Mouse (Mus musculus) myocyte (in vitro differentiated cells): ENCODE measurements around the gene Eml1. TPM values are rescaled to one million over a fixed set of nuclear protein-coding genes. Genes with fewer than 3 reads are reported as not detected.

ENCODE experiments used
- H3K27me3 ChIP-seq: one replicate; pipeline ENCODE4 v1.6.1; 2011; ENCODE audit not compliant: control insufficient read depth, insufficient read depth, insufficient read length
- H3K36me3 ChIP-seq: one replicate; pipeline ENCODE4 v1.6.1; 2011; ENCODE audit not compliant: control insufficient read depth, insufficient read depth
- H3K4me2 ChIP-seq: one replicate; pipeline ENCODE4 v1.6.1; 2011; ENCODE audit warnings: low read depth, control low read depth
- H3K4me3 ChIP-seq: one replicate; pipeline ENCODE4 v1.5.1; 2011; ENCODE audit warnings: mild to moderate bottlenecking, control low read depth, moderate library complexity
- H3K79me2 ChIP-seq: one replicate; pipeline ENCODE4 v1.6.1; 2011; ENCODE audit not compliant: control insufficient read depth, insufficient read depth
- H3ac ChIP-seq: one replicate; pipeline ENCODE4 v1.6.1; 2011; ENCODE audit not compliant: control insufficient read depth, insufficient read length
- CEBPB ChIP-seq: IDR thresholded peaks from 2 replicates; pipeline ENCODE4 v1.6.1; 2011; ENCODE audit warnings: mild to moderate bottlenecking, moderate library complexity; ENCODE audit not compliant: poor library complexity, insufficient read depth, severe bottlenecking
- E2F4 ChIP-seq: IDR thresholded peaks from one replicate; pipeline ENCODE4 v1.6.1; 2011; ENCODE audit warnings: mild to moderate bottlenecking, control low read depth, moderate library complexity; ENCODE audit not compliant: insufficient read depth
- MAX ChIP-seq: IDR thresholded peaks from one replicate; pipeline ENCODE4 v1.6.1; 2011; ENCODE audit warnings: low read depth, mild to moderate bottlenecking, control low read depth
- MYOD1 ChIP-seq, 3 experiments: IDR thresholded peaks; one replicate each; pipeline ENCODE4 v1.6.1; 2011; ENCODE audit warnings: control low read depth in 2 of 3, low read depth in 2 of 3, mild to moderate bottlenecking in 2 of 3, moderate library complexity in 1 of 3; ENCODE audit not compliant: insufficient read length in 2 of 3, control insufficient read depth in 1 of 3
- MYOG ChIP-seq, 3 experiments: IDR thresholded peaks; one replicate each; pipeline ENCODE4 v1.6.1; 2011; ENCODE audit warnings: control low read depth in 2 of 3, low read depth in 2 of 3, mild to moderate bottlenecking in 2 of 3; ENCODE audit not compliant: insufficient read length in 2 of 3, control insufficient read depth in 1 of 3, insufficient read depth in 1 of 3
- POLR2A ChIP-seq: IDR thresholded peaks from one replicate; pipeline ENCODE4 v1.6.1; 2011; ENCODE audit warnings: low read depth, mild to moderate bottlenecking, control low read depth, moderate library complexity; ENCODE audit not compliant: insufficient read length
- POLR2AphosphoS2 ChIP-seq: IDR thresholded peaks from one replicate; pipeline ENCODE4 v1.6.1; 2011; ENCODE audit warnings: low read depth, control low read depth; ENCODE audit not compliant: insufficient read length
- REST ChIP-seq: IDR thresholded peaks from one replicate; pipeline ENCODE4 v1.6.1; 2011; ENCODE audit warnings: mild to moderate bottlenecking, control low read depth, moderate library complexity; ENCODE audit not compliant: insufficient read depth, insufficient read length
- SRF ChIP-seq: IDR thresholded peaks from one replicate; pipeline ENCODE4 v1.6.1; 2011; ENCODE audit warnings: low read depth; ENCODE audit not compliant: control insufficient read depth, insufficient read length
- TCF12 ChIP-seq: IDR thresholded peaks from one replicate; pipeline ENCODE4 v1.6.1; 2011; ENCODE audit warnings: mild to moderate bottlenecking, control low read depth; ENCODE audit not compliant: poor library complexity, insufficient read depth, severe bottlenecking
- TCF3 ChIP-seq: IDR thresholded peaks from one replicate; pipeline ENCODE4 v1.6.1; 2011; ENCODE audit warnings: low read depth, control low read depth; ENCODE audit not compliant: insufficient read length
- USF1 ChIP-seq: IDR thresholded peaks from one replicate; pipeline ENCODE4 v1.6.1; 2011; ENCODE audit warnings: low read depth, mild to moderate bottlenecking, control low read depth, moderate library complexity
- polyA plus RNA-seq: library from polyadenylated mRNA; unstranded; fragments of >200 nt; fragmentation: generic; extraction: Trizol; gene quantifications from one replicate; pipeline ENCODE4 v1.2.1, GENCODE M21; 2012; ENCODE audit warnings: missing spikeins

Eml1 gene
- polyA plus RNA-seq, 1 experiment: 33.4 TPM

GRCm38 (mm10) chr12:108403957-108404356, 33.2 kb downstream of the Eml1 start:
- Histone ChIP-seq H3K27me3 (no peaks in the 10 kb centered on the region), H3ac (no peak overlapping the region), H3K4me3 (no peak overlapping the region), H3K36me3 (no peaks in the 10 kb centered on the region), H3K4me2 (no peak overlapping the region), H3K79me2 (no peaks in the 10 kb centered on the region)
- TF ChIP-seq POLR2A: no peak
- TF ChIP-seq CEBPB: peak; percentile 36; the same call in 1 of the 2 replicates
- TF ChIP-seq POLR2AphosphoS2: no peak
- TF ChIP-seq REST: no peak

- Histone ChIP-seq H3K4me2 (peak overlapping the region; percentile 5), H3ac (no peak overlapping the region), H3K79me2 (no peaks in the 10 kb centered on the region), H3K27me3 (no peaks in the 10 kb centered on the region), H3K4me3 (no peak overlapping the region), H3K36me3 (no peaks in the 10 kb centered on the region)
- peak; percentile 66 for TF ChIP-seq TCF12
- no peak for TF ChIP-seq POLR2AphosphoS2
- TF ChIP-seq MAX: no peak
- TF ChIP-seq TCF3: peak; percentile 55
- peak in 2 of 3 experiments; percentile 46 to 59 for TF ChIP-seq MYOG (IDR thresholded peaks at IDR 0.05; ENCODE audit: control insufficient read depth in 1 of 3, insufficient read depth in 1 of 3, insufficient read length in 2 of 3, low read depth in 2 of 3)
- TF ChIP-seq E2F4: no peak
- TF ChIP-seq REST: no peak
- no peak for TF ChIP-seq SRF
- TF ChIP-seq POLR2A: no peak
- TF ChIP-seq MYOD1 (IDR thresholded peaks at IDR 0.05; ENCODE audit: control insufficient read depth in 1 of 3, insufficient read length in 2 of 3, low read depth in 2 of 3): peak; percentile 88 to 97 (median 96)
Observed at GRCm38 (mm10) chr12:108409100-108409499, 38.3 kb downstream of the Eml1 start.

- no peak overlapping the region for H3ac ChIP-seq
- H3K36me3 ChIP-seq: no peaks in the 10 kb centered on the region
- no peak for TF ChIP-seq POLR2AphosphoS2
- TF ChIP-seq MYOD1 (IDR thresholded peaks at IDR 0.05; ENCODE audit: control insufficient read depth in 1 of 3, insufficient read length in 2 of 3, low read depth in 2 of 3): no peak
- no peak for TF ChIP-seq SRF
- no peak overlapping the region for H3K4me2 ChIP-seq
- no peak overlapping the region for H3K4me3 ChIP-seq
- H3K27me3 ChIP-seq: no peaks in the 10 kb centered on the region
- no peaks in the 10 kb centered on the region for H3K79me2 ChIP-seq
Observed at GRCm38 (mm10) chr12:108410416-108411208, 39.9 kb downstream of the Eml1 start.

- Histone ChIP-seq H3K36me3 (no peaks in the 10 kb centered on the region), H3K27me3 (no peaks in the 10 kb centered on the region), H3K79me2 (no peaks in the 10 kb centered on the region), H3K4me2 (no peak overlapping the region), H3ac (no peak overlapping the region), H3K4me3 (no peak overlapping the region)
- TF ChIP-seq MYOG (IDR thresholded peaks at IDR 0.05; ENCODE audit: control insufficient read depth in 1 of 3, insufficient read depth in 1 of 3, insufficient read length in 2 of 3, low read depth in 2 of 3) (no peak), TCF3 (no peak), USF1 (no peak), MAX (no peak), SRF (no peak), POLR2AphosphoS2 (no peak), CEBPB (no peak), E2F4 (no peak), MYOD1 (IDR thresholded peaks at IDR 0.05; ENCODE audit: control insufficient read depth in 1 of 3, insufficient read length in 2 of 3, low read depth in 2 of 3) (no peak), POLR2A (no peak), REST (no peak), TCF12 (no peak)
Observed at GRCm38 (mm10) chr12:108414932-108415331, 44.2 kb downstream of the Eml1 start.

GRCm38 (mm10) chr12:108419570-108419969, 48.8 kb downstream of the Eml1 start:
- TF ChIP-seq MYOG (IDR thresholded peaks at IDR 0.05; ENCODE audit: control insufficient read depth in 1 of 3, insufficient read depth in 1 of 3, insufficient read length in 2 of 3, low read depth in 2 of 3) (no peak), TCF3 (no peak), E2F4 (no peak), POLR2A (no peak), TCF12 (no peak), MAX (no peak), SRF (no peak), MYOD1 (IDR thresholded peaks at IDR 0.05; ENCODE audit: control insufficient read depth in 1 of 3, insufficient read length in 2 of 3, low read depth in 2 of 3) (no peak), CEBPB (no peak), REST (no peak), POLR2AphosphoS2 (no peak), USF1 (no peak)
- no peak overlapping the region for H3ac ChIP-seq
- H3K79me2 ChIP-seq: peaks cover 12% of the 10 kb centered on the region
- no peaks in the 10 kb centered on the region for H3K36me3 ChIP-seq
- no peaks in the 10 kb centered on the region for H3K27me3 ChIP-seq
- H3K4me2 ChIP-seq: no peak overlapping the region
- H3K4me3 ChIP-seq: no peak overlapping the region
